Mouse (Mus musculus) left cerebral cortex, adult 2 months (tissue): ENCODE results near the gene Myoz2. TPM values are rescaled to one million over a fixed set of nuclear protein-coding genes. Genes with fewer than 3 reads are reported as not detected.

Source experiments
- DNase-seq, 2 experiments: peaks; one replicate each; pipeline ENCODE4 v3.0.0; 2021 to 2022; ENCODE audit warnings: low spot score in 2 of 2, mixed read lengths in 1 of 2; ENCODE audit errors: extremely low spot score in 1 of 2
- H3K27ac ChIP-seq: fragments of 200-600 bp; 2 replicates; pipeline ENCODE4 v1.8.1; 2022
- H3K4me3 ChIP-seq: fragments of 200-600 bp; 2 replicates; pipeline ENCODE4 v1.8.1; 2022
- CTCF ChIP-seq: fragments of 200-600 bp; IDR thresholded peaks from 2 replicates; pipeline ENCODE4 v1.8.1; 2022; ENCODE audit warnings: antibody characterized with exemption, mild to moderate bottlenecking, moderate library complexity
- intact Hi-C: fragments of 180-260 bp; cut with DNase I; formaldehyde crosslinking; loops from one replicate; pipeline ENCODE4 v1.15.1; 2025
- microRNA-seq, 2 experiments: library from miRNA; unstranded; fragments of <30 nt; microRNA quantifications; one replicate each; pipeline ENCODE4 v1.2.0; 2021
- total RNA-seq, 2 experiments: library from RNA; stranded (reverse); gene quantifications; 2 replicates each; pipeline ENCODE4 v1.2.3; 2021

Myoz2 gene
- total RNA-seq, 2 experiments from 2014 or later = not detected

DNA sequence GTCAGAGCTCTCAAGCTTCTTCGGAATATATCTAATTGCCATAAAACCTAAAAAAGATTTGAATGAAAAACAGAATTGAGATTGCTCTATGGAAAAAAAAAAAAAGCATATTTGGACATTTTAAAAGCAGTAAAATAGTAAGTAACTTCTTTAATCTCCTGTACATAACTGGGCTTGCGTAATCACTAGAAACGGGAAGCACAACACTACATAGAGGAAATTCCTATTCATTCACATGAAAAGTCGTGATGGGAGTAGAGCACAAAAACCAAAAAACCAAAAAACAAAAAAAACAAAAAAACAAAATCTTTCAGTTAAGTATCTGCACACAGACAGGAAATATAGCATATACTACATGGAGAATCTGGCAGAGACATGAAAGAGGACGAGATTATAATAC lies 70.5 kb downstream of the Myoz2 start:
- intact Hi-C loops = no loop called here
- DNase-seq = no peak

More for the DNA sequence above, 70.5 kb downstream of the Myoz2 start:
- Histone ChIP-seq H3K4me3 (no peak overlapping the region), H3K27ac (no peak overlapping the region)
- TF ChIP-seq CTCF = no peak

Small RNAs within 50 kb of the gene (microRNA-seq; reads per million reads assigned to microRNA genes)
- 0 reads per million in 2 experiments for gene Gm22066

Other genes starting within 250 kb of the Myoz2 start
- gene Fabp2, start 139.9 kb downstream of the Myoz2 start, total RNA-seq = not detected
- not detected for gene Gm10959, start 115.7 kb downstream of the Myoz2 start, total RNA-seq
- gene 1810037I17Rik, start 110.8 kb downstream of the Myoz2 start, total RNA-seq = 10 to 100 TPM; 58.3 to 59.5 TPM
- gene Usp53, start 50.5 kb downstream of the Myoz2 start, total RNA-seq = 10 to 100 TPM; 27.9 to 39.1 TPM
- gene Synpo2, start 201.1 kb upstream of the Myoz2 start, total RNA-seq = 1 to 10 TPM; 2.7 to 3.0 TPM
- gene Sec24d, start 232.4 kb upstream of the Myoz2 start, total RNA-seq = 10 to 100 TPM; 12.6 to 17.0 TPM